Mouse (Mus musculus) left cerebral cortex, adult 2 months (tissue): ENCODE data around the gene Ngly1. TPM values are rescaled to one million over a fixed set of nuclear protein-coding genes. Genes with fewer than 3 reads are reported as not detected.

Source experiments
- DNase-seq, 2 experiments: peaks; one replicate each; pipeline ENCODE4 v3.0.0; 2021 to 2022; ENCODE audit warnings: low spot score in 2 of 2, mixed read lengths in 1 of 2; ENCODE audit errors: extremely low spot score in 1 of 2
- H3K27ac ChIP-seq: fragments of 200-600 bp; 2 replicates; pipeline ENCODE4 v1.8.1; 2022
- H3K4me3 ChIP-seq: fragments of 200-600 bp; 2 replicates; pipeline ENCODE4 v1.8.1; 2022
- CTCF ChIP-seq: fragments of 200-600 bp; IDR thresholded peaks from 2 replicates; pipeline ENCODE4 v1.8.1; 2022; ENCODE audit warnings: antibody characterized with exemption, mild to moderate bottlenecking, moderate library complexity
- intact Hi-C: fragments of 180-260 bp; cut with DNase I; formaldehyde crosslinking; loops from one replicate; pipeline ENCODE4 v1.15.1; 2025
- total RNA-seq, 2 experiments: library from RNA; stranded (reverse); gene quantifications; 2 replicates each; pipeline ENCODE4 v1.2.3; 2021

Gene Ngly1
- total RNA-seq, 2 experiments from 2014 or later: 26.9 to 28.8 TPM

DNA sequence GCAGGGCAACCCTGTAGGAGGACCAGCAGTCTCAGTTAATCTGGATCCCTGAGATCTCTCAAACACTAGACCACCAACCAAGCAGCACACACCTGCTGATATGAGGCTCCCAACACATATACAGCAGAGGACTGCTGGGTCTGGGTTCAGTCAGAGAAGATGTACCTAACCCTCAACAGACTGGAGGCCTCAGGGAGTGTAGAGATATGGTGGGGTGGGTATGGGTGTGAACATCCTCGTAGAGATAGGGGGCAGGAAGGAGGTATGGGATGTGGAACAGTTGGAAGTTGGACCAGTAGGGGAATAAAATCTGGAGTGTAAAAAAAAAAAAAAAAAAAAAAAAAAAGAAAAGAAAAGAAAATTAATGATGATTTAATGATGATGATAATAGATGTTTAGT is 110.6 kb downstream of the Ngly1 start:
- Histone ChIP-seq H3K4me3 (no peak overlapping the region), H3K27ac (no peak overlapping the region)
- DNase-seq: no peak
- intact Hi-C loops: loop anchor here (5.0 kb wide), 1 partner anchor 42 kb away; no protein-coding TSS in a partner anchor
- no peak for TF ChIP-seq CTCF

Other genes with a start within 250 kb of the Ngly1 start
- gene Oxsm, start 528 bp downstream of the Ngly1 start, total RNA-seq: 10 to 100 TPM; 10.1 to 10.4 TPM
- gene Top2b, start 115.9 kb downstream of the Ngly1 start, total RNA-seq: 10 to 100 TPM; 92.7 to 96.3 TPM